Mouse (Mus musculus) limb, embryonic 12.5 days (tissue): ENCODE measurements at regions not wholly inside any gene's neighbourhood (a gene's known extent, or its start where the extent isn't known, plus 50 kb on each side); places are given as distances from the start of the nearest gene placed in this dataset.

Experiments
- ATAC-seq: fragments of 200-750 bp; cut with Nextera tagmentation; 2 replicates; pipeline ENCODE4 v1.8.0; 2017; ENCODE audit warnings: low read depth, moderate TSS enrichment; ENCODE audit not compliant: insufficient number of reproducible peaks, insufficient read depth, low FRiP score, low TSS enrichment
- H3K27ac ChIP-seq: fragments of 300-500 bp; sonication (generic); 2 replicates; pipeline ENCODE4 v1.5.1; 2016; ENCODE audit warnings: mild to moderate bottlenecking, moderate library complexity
- H3K27me3 ChIP-seq: fragments of 300-500 bp; sonication (generic); 2 replicates; pipeline ENCODE4 v1.6.1; 2016; ENCODE audit warnings: mild to moderate bottlenecking, moderate library complexity
- H3K36me3 ChIP-seq: fragments of 300-500 bp; sonication (generic); 2 replicates; pipeline ENCODE4 v1.6.1; 2016; ENCODE audit warnings: mild to moderate bottlenecking, moderate library complexity
- H3K4me1 ChIP-seq: fragments of 300-500 bp; sonication (generic); replicated peaks from 2 replicates; pipeline ENCODE4 v1.6.1; 2016
- H3K4me2 ChIP-seq: fragments of 300-500 bp; sonication (generic); 2 replicates; pipeline ENCODE4 v1.6.1; 2016; ENCODE audit warnings: mild to moderate bottlenecking, moderate library complexity
- H3K4me3 ChIP-seq: fragments of 300-500 bp; sonication (generic); replicated peaks from 2 replicates; pipeline ENCODE4 v1.5.1; 2016; ENCODE audit warnings: mild to moderate bottlenecking
- H3K9ac ChIP-seq: fragments of 300-500 bp; sonication (generic); replicated peaks from 2 replicates; pipeline ENCODE4 v1.6.1; 2016; ENCODE audit warnings: mild to moderate bottlenecking, moderate library complexity
- H3K9me3 ChIP-seq: fragments of 300-500 bp; sonication (generic); 2 replicates; pipeline ENCODE4 v1.6.1; 2016; ENCODE audit warnings: mild to moderate bottlenecking, moderate library complexity
- WGBS: fragments of 180-500 bp; shearing (Covaris S2); methylation state at CpG from one replicate; pipeline ENCODE4 v1.1.7; 2016; 5-methylcytosine and 5-hydroxymethylcytosine counted together

GRCm38 (mm10) chr2:106083001-106083400 lies 79.7 kb upstream of the Dnajc24 start:
- WGBS, result 44% methylated on average over 8 of the region's 8 CpGs
- no peaks in the 10 kb centered on the region; the same call in 1 of the 2 replicates for H3K4me1 ChIP-seq

GRCm38 (mm10) chr2:106081951-106082350 lies 78.6 kb upstream of the Dnajc24 start:
- no peak overlapping the region for H3K9ac ChIP-seq
- H3K27me3 ChIP-seq, result no peaks in the 10 kb centered on the region
- H3K27ac ChIP-seq, result no peak overlapping the region
- no peak overlapping the region for H3K4me2 ChIP-seq
- H3K9me3 ChIP-seq, result no peaks in the 10 kb centered on the region
- H3K4me1 ChIP-seq, result no peaks in the 10 kb centered on the region; the same call in 1 of the 2 replicates
- no peaks in the 10 kb centered on the region for H3K36me3 ChIP-seq
- 4% methylated on average over 7 of the region's 7 CpGs for WGBS
- H3K4me3 ChIP-seq, result no peak overlapping the region
- no peak for ATAC-seq

More at GRCm38 (mm10) chr2:106083001-106083400, 79.7 kb upstream of the Dnajc24 start:
- no peak for ATAC-seq
- Histone ChIP-seq H3K4me2 (no peak overlapping the region), H3K27me3 (no peaks in the 10 kb centered on the region), H3K9me3 (no peaks in the 10 kb centered on the region), H3K9ac (no peak overlapping the region), H3K36me3 (no peaks in the 10 kb centered on the region), H3K27ac (no peak overlapping the region), H3K4me3 (no peak overlapping the region)

- H3K27ac ChIP-seq, result no peak overlapping the region
- ATAC-seq, result no peak
- H3K4me3 ChIP-seq, result no peak overlapping the region
- 69% methylated on average over 9 of the region's 9 CpGs for WGBS
- no peak overlapping the region for H3K4me2 ChIP-seq
- H3K9ac ChIP-seq, result no peak overlapping the region
- no peaks in the 10 kb centered on the region for H3K27me3 ChIP-seq
- H3K36me3 ChIP-seq, result no peaks in the 10 kb centered on the region
- no peaks in the 10 kb centered on the region; the same call in 1 of the 2 replicates for H3K4me1 ChIP-seq
- H3K9me3 ChIP-seq, result no peaks in the 10 kb centered on the region
Observed at GRCm38 (mm10) chr2:106080626-106081025, 77.3 kb upstream of the Dnajc24 start.

GRCm38 (mm10) chr2:106078591-106078990 lies 75.2 kb upstream of the Dnajc24 start:
- H3K27me3 ChIP-seq, result no peaks in the 10 kb centered on the region
- no peak overlapping the region for H3K27ac ChIP-seq
- WGBS, result 42% methylated on average over 3 of the region's 3 CpGs
- H3K9me3 ChIP-seq, result no peaks in the 10 kb centered on the region
- H3K9ac ChIP-seq, result no peak overlapping the region
- no peak for ATAC-seq
- no peak overlapping the region for H3K4me3 ChIP-seq
- no peaks in the 10 kb centered on the region; the same call in 1 of the 2 replicates for H3K4me1 ChIP-seq
- H3K4me2 ChIP-seq, result no peak overlapping the region
- no peaks in the 10 kb centered on the region for H3K36me3 ChIP-seq

- Histone ChIP-seq H3K4me1 (no peaks in the 10 kb centered on the region; the same call in 1 of the 2 replicates), H3K36me3 (no peaks in the 10 kb centered on the region), H3K4me2 (no peak overlapping the region), H3K9me3 (no peaks in the 10 kb centered on the region), H3K4me3 (no peak overlapping the region), H3K27me3 (no peaks in the 10 kb centered on the region), H3K9ac (no peak overlapping the region), H3K27ac (no peak overlapping the region)
- 94% methylated on average over 6 of the region's 6 CpGs for WGBS
- ATAC-seq, result no peak
Observed at GRCm38 (mm10) chr2:106074441-106074840, 71.1 kb upstream of the Dnajc24 start.

GRCm38 (mm10) chr2:106064316-106064715 lies 61.0 kb upstream of the Dnajc24 start:
- H3K9ac ChIP-seq, result no peak overlapping the region
- H3K27ac ChIP-seq, result no peak overlapping the region
- H3K9me3 ChIP-seq, result no peaks in the 10 kb centered on the region
- WGBS, result 78% methylated on average over 2 of the region's 2 CpGs
- no peak for ATAC-seq
- no peak overlapping the region for H3K4me3 ChIP-seq
- no peaks in the 10 kb centered on the region for H3K36me3 ChIP-seq
- H3K4me1 ChIP-seq, result no peaks in the 10 kb centered on the region; the same call in 1 of the 2 replicates
- no peak overlapping the region for H3K4me2 ChIP-seq
- H3K27me3 ChIP-seq, result no peaks in the 10 kb centered on the region
